Mouse (Mus musculus): ENCODE measurements around the gene Actl6a.
"Not testable (repeated sequence)": the region's sequence is repeated elsewhere in the genome, so short reads cannot be mapped to it uniquely, and the experiment has no call there.

Gene Actl6a

GRCm38 (mm10) chr3:32694737-32695582, 11.1 kb upstream of the Actl6a start:
- DNase-seq: no peak

DNA sequence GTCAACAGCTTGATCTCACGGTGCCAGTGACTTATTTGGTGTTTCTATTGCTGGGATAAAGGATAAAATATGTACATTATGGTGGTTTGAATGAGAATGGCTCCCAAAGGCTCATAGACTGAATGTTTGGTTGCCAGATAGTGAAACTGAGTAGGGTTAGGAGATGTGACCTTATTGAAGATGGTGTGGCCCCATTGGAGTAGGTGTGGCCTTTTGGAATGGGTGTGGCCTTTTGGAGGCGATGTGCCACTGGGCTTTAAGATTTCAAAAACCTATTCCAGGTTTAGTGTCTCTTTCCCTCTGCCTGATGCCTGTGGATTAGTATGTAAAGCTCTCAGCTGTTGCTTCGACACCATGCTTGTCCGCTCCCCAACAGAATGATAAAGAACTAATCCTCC, 10.5 kb upstream of the Actl6a start:
- no peak for DNase-seq

GRCm38 (mm10) chr3:32698228-32698863, 7.8 kb upstream of the Actl6a start:
- DNase-seq: peak; percentile 90 to 94

DNA sequence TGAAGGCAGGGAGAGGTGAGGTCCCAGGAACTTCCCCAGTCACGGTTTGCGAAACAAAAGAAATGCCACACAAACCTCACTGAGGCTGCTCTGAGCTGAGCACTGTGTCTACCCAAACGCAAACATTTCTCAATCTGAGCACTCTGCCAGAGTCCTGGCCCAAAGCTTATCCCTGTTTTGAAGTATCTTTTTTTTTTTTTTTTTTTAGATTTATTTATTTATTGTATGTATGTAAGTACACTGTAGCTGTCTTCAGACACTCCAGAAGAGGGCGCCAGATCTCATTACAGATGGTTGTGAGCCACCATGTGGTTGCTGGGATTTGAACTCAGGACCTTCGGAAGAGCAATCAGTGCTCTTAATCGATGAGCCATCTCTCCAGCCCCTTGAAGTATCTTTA, 2.1 kb upstream of the Actl6a start:
- DNase-seq: not testable (repeated sequence)

DNA sequence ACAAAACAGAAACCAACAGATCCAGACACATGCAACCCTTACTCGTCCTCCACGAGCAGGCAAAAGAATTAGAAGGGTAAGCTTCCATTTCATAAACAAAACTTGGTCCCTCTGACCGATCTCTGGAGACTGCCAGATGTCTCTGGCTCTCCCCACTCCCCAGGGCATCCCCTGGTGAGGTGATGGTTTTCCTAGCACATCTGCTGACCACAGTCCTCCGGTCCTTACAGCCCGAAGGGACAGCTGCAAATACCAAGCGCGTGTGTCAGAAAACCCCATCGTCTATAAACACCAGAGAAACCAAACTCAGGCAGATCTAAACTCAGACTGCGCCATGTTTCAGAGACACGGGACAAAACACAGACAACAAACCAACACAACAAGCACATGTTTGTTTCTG, 1.5 kb upstream of the Actl6a start:
- not testable (repeated sequence) for DNase-seq

- no peak for DNase-seq
These were observed 1.9 kb downstream of the Actl6a start for GRCm38 (mm10) chr3:32708052-32708367.

DNA sequence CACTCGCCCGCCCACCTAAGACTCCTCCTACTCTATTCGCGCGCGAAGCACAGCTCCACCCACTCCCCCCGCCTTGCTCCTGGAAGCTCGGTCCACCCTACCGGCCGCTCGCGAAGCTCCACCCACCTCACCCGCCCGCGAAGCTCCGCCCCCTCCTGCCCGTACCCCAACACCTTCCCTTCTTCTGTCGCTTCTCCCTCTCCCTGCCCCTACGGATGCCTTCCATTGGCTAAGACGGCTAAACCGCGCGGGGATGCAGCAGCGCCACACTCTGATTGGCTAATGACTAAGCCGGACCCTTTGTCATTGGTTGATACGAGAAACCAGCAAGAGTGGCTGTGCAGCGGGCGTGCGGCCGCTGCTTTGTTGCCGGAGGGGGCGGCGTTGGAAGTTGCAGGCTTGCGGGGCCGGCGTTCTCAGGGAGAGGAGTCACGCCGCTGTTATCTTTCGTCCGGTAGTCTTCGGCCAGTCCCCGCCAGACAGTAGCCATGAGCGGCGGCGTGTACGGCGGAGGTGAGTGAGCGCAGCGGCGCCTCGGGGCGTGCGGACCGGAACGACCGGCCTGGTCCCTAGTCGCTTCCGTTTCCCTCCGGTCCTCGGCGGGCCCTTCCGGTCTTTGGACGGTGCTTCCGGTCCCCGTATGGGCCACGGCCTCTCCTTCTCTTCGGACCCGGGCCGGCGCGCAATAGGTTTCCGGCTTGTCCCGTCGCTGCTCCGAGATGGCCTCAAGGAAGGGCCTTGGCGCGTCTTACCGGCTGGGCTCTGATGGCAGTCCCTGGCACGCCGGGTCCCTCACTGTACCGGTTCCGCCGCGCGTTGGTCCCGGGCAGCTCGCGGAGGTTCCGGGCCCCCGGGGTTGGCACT, 2.5 kb downstream of the Actl6a start:
- peak; percentile 99 to 100 for DNase-seq

- DNase-seq: no peak
These were observed 3.3 kb downstream of the Actl6a start for GRCm38 (mm10) chr3:32709388-32709787.

DNA sequence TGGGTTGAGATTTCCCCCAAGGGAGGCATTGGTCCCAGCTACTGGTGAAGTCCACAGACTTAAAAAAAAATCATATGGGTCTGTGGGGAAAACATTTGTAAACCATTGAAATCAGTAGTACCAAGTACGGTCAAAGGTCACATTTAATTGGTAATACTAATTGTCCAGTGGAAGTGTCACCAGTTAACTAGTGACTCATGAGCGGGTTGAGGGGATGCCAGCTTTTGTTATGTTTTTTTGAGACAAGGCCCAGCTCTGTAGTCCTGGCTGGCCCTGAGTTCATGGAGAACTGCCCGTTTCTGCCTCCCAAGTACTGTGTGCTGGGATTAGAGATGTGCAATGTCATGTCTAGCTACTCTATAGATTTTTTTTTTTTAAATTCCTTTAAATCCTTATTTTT, 7.6 kb downstream of the Actl6a start:
- no peak for DNase-seq

GRCm38 (mm10) chr3:32717403-32717802, 11.3 kb downstream of the Actl6a start:
- DNase-seq: not testable (repeated sequence)

- no peak for DNase-seq
These were observed 12.2 kb downstream of the Actl6a start for GRCm38 (mm10) chr3:32718271-32718670.

- DNase-seq: no peak
These were observed 18.1 kb downstream of the Actl6a start for GRCm38 (mm10) chr3:32724191-32724590.

DNA sequence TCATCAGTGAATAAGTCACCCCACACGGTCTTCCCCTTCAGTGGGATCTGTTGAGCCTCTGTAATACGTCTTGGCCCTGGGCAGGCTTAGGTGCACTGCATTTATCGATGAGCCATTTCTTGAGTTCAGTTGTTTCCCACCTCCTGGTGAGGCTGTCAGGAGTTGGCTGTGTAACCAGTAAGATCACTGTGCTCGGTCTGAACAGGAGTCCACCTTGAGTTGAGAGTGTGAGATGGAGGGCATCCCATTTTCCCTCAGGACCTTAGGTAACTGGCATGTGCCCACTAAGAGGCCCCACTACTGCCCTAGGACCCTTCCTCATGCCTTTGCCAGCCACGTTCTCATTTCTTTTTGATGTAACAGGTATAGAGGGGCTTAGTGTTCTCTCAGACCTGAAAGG, 19.9 kb downstream of the Actl6a start:
- DNase-seq: no peak

GRCm38 (mm10) chr3:32727861-32728260, 21.8 kb downstream of the Actl6a start:
- DNase-seq: no peak

- DNase-seq: peak; percentile 97 to 98
These were observed 30.4 kb downstream of the Actl6a start, which contains the start of gene Ndufb5 for GRCm38 (mm10) chr3:32736244-32737171. TSS of gene Ndufb5 (plus strand) at chr3:32736990.

- no peak for DNase-seq
These were observed 31.1 kb downstream of the Actl6a start, which contains the start of gene Mrpl47 for GRCm38 (mm10) chr3:32737172-32737655. TSS of gene Mrpl47 (minus strand) at chr3:32737605.

DNA sequence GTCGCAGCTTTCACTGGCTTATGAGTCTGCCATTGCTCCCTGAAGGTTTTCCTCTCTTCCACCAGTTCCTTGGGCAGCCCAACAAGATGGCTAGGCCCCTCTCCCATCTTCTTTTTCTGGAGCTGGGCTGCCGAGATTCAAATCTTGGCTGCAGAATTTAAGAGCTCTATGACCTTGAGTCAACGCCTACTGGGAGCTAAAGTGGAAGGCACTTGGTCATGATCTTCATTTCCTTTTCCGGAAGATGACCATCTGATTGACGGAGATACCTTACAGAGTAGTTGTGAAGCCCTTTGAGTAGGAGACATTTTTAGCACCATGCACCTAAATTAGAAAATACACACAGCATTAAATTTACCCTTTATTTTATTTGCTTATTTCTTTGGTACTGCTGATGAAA, 32.5 kb downstream of the Actl6a start:
- DNase-seq: no peak

GRCm38 (mm10) chr3:32742276-32742780, 36.2 kb downstream of the Actl6a start:
- DNase-seq: no peak

DNA sequence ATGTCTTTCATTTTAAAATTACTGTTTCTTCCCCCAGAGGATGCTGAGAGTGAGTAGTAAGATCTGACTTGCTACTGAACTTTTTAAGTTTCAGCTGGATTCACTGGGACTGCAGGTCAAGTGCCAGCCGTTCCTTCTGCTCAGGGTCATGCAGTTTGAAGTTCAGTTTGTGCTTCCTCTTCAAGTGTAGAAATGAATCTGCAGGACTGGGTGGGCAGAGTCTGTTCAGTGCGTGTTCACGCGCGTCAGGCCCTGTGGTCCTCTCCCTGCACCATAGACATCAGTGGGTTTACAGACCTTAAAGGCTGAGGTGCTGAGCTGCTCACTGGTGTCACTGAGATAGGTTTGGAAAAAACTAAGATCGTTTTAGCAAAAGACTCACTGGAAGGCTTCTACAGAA, 38.9 kb downstream of the Actl6a start:
- DNase-seq: no peak

- not testable (repeated sequence) for DNase-seq
These were observed 39.3 kb downstream of the Actl6a start for GRCm38 (mm10) chr3:32745426-32745825.

GRCm38 (mm10) chr3:32748384-32748783, 42.3 kb downstream of the Actl6a start:
- DNase-seq: no peak

Measured in cerebellum, postnatal 14 days (tissue).